Mouse (Mus musculus): ENCODE results near the gene Cadm2. TPM values are rescaled to one million over a fixed set of nuclear protein-coding genes. Genes with fewer than 3 reads are reported as not detected.

Cadm2 gene
- 0.07 and 0.10 TPM in 2 replicates for polyA plus RNA-seq (2015; fragmentation: Nextera tagmentation; extraction: Ambion mirVana)

DNA sequence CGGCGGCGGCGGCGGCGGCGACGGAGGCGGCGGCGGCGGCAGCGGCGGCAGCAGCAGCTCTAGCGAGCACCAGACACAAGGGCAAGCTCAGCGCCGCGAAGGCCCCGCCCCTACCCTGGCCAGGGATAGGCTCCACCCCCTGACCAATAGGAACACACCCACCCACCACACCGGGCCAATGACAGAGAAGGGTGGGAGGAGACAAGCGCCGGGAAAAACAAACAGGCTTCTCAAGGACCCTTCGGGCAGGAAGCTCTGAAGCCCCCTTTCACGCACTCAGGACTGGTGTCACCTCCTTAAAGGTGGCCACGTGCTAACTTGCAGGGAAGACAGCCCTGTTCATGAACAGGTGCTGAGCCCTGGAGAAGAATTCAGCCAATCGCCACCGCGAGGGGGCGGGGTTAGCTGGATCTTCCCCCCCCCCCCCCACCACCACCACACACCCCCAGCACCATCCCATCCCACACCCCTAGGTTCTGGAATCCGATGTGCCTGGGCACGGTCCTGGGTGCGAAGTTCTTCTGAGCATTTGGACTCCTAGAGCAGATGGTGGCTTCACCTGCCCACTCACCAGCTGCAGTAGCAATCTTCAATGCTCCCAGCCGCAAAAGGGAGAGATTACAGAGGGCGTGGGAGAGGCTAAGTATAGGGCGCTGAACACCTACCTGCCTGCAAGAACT is at the start of gene Cadm2:
TSS of gene Cadm2 (minus strand) at position 83 of the 680 bp plus-strand sequence.
- Histone ChIP-seq H3K27me3 (peaks cover 51% of the 10 kb centered on the region), H3K36me3 (no peaks in the 10 kb centered on the region), H3K9ac (0 out of 2 replicates have a peak within 1 kb of the TSS, but pooled peaks have one; percentile 22), H3K4me1 (replicated peaks) (peaks cover 8% of the 10 kb centered on the region; the same call in 1 of the 2 replicates), H3K4me2 (peak within 1 kb of the TSS; percentile 82), H3K4me3 (replicated peaks) (peak within 1 kb of the TSS; percentile 58), H3K27ac (no peak within 1 kb of the TSS), H3K9me3 (replicated peaks) (no peaks in the 10 kb centered on the region)
- 1% methylated on average over 34 of the region's 35 CpGs for WGBS (ENCODE audit: insufficient replicate concordance)
- DNase-seq (peak; percentile 75), ATAC-seq (ENCODE audit: low read depth) (peak; percentile 100)

DNA sequence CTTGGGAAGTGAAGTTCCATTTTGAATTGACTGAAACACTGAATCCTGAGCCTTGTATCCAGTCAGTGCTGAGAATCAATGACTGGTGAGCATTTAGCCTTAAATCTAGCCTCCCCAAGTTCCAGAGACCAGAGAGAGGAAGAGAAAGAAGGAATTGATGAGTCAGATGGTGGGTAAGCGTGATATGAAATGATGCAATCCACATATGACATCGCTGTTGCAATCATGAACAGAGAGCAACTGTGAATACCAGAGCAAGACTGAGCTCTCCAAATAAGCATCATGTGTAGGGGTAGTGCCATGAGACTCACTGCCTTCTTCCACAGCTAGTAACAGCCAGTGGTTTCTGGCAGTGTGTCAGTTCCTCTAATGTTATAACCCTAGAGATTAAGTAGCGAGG is 26.2 kb upstream of the Cadm2 start:
- Histone ChIP-seq H3K9ac (no peak overlapping the region), H3K36me3 (no peaks in the 10 kb centered on the region), H3K4me3 (replicated peaks) (no peak overlapping the region), H3K27me3 (no peaks in the 10 kb centered on the region), H3K4me1 (replicated peaks) (no peaks in the 10 kb centered on the region), H3K9me3 (replicated peaks) (no peaks in the 10 kb centered on the region), H3K27ac (no peak overlapping the region), H3K4me2 (no peak overlapping the region)
- WGBS (ENCODE audit: insufficient replicate concordance): 72% methylated on average over 3 of the region's 3 CpGs
- no peak for ATAC-seq (ENCODE audit: low read depth)
- no peak for DNase-seq

GRCm38 (mm10) chr16:67643651-67644050 is 22.9 kb upstream of the Cadm2 start:
- Histone ChIP-seq H3K4me1 (replicated peaks) (no peaks in the 10 kb centered on the region), H3K27me3 (no peaks in the 10 kb centered on the region), H3K27ac (no peak overlapping the region), H3K36me3 (no peaks in the 10 kb centered on the region), H3K9me3 (replicated peaks) (no peaks in the 10 kb centered on the region), H3K4me2 (no peak overlapping the region), H3K4me3 (replicated peaks) (no peak overlapping the region), H3K9ac (no peak overlapping the region)
- 61% methylated on average over 4 of the region's 4 CpGs for WGBS (ENCODE audit: insufficient replicate concordance)
- DNase-seq (no peak), ATAC-seq (ENCODE audit: low read depth) (no peak)

GRCm38 (mm10) chr16:67619906-67620781 is 564 bp downstream of the Cadm2 start:
- no peaks in the 10 kb centered on the region for H3K9me3 ChIP-seq (replicated peaks)
- H3K9ac ChIP-seq: 0 out of 2 replicates have a peak overlapping the region, but pooled peaks have one; percentile 22
- WGBS (ENCODE audit: insufficient replicate concordance): 1% methylated on average over 55 of the region's 61 CpGs
- peaks cover 8% of the 10 kb centered on the region; the same call in 1 of the 2 replicates for H3K4me1 ChIP-seq (replicated peaks)
- no peak for DNase-seq
- peak overlapping the region; percentile 58 for H3K4me3 ChIP-seq (replicated peaks)
- ATAC-seq (ENCODE audit: low read depth): peak; percentile 18; the same call in 1 of the 2 replicates
- H3K27ac ChIP-seq: no peak overlapping the region
- peaks cover 55% of the 10 kb centered on the region for H3K27me3 ChIP-seq
- no peaks in the 10 kb centered on the region for H3K36me3 ChIP-seq
- peak overlapping the region; percentile 82 for H3K4me2 ChIP-seq

GRCm38 (mm10) chr16:67619416-67619815 is 1.3 kb downstream of the Cadm2 start:
- Histone ChIP-seq H3K27me3 (peaks cover 55% of the 10 kb centered on the region), H3K4me1 (replicated peaks) (peaks cover 8% of the 10 kb centered on the region; the same call in 1 of the 2 replicates), H3K27ac (no peak overlapping the region), H3K9ac (no peak overlapping the region), H3K9me3 (replicated peaks) (no peaks in the 10 kb centered on the region), H3K36me3 (no peaks in the 10 kb centered on the region), H3K4me3 (replicated peaks) (peak overlapping the region; percentile 58), H3K4me2 (peak overlapping the region; percentile 82)
- ATAC-seq (ENCODE audit: low read depth): no peak
- under 1% methylated on average over 16 of the region's 16 CpGs for WGBS (ENCODE audit: insufficient replicate concordance)
- no peak for DNase-seq

DNA sequence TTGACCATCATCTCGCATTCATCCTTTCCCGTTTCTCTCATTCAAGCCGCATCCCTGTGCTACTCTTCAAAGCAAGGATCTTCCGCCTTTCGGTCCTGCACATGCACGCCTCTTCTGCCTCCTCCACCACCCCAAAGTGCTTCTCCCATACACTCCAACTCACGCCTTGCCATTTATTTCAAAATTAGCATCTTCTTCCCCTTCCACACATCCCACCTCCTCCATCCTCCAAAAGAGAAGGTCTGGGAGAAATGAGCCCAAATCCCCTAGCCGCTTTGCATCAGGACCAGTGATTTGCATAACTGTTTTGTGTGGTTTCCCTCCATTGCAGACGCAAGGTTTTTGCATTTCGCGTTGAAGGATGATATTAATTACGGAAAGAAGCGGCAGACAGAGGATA is 1.9 kb downstream of the Cadm2 start:
- Histone ChIP-seq H3K4me1 (replicated peaks) (peaks cover 8% of the 10 kb centered on the region; the same call in 1 of the 2 replicates), H3K9ac (no peak overlapping the region), H3K4me2 (no peak overlapping the region), H3K27me3 (peaks cover 55% of the 10 kb centered on the region), H3K9me3 (replicated peaks) (no peaks in the 10 kb centered on the region), H3K4me3 (replicated peaks) (no peak overlapping the region), H3K36me3 (no peaks in the 10 kb centered on the region), H3K27ac (no peak overlapping the region)
- DNase-seq (no peak), ATAC-seq (ENCODE audit: low read depth) (no peak)
- WGBS (ENCODE audit: insufficient replicate concordance): 7% methylated on average over 13 of the region's 13 CpGs

- H3K27me3 ChIP-seq: peaks cover 55% of the 10 kb centered on the region
- no peak overlapping the region for H3K27ac ChIP-seq
- H3K4me1 ChIP-seq (replicated peaks): peaks cover 8% of the 10 kb centered on the region; the same call in 1 of the 2 replicates
- no peak overlapping the region for H3K4me3 ChIP-seq (replicated peaks)
- H3K9me3 ChIP-seq (replicated peaks): no peaks in the 10 kb centered on the region
- H3K36me3 ChIP-seq: no peaks in the 10 kb centered on the region
- peak overlapping the region; percentile 23 for H3K4me2 ChIP-seq
- 3% methylated on average over 25 of the region's 25 CpGs for WGBS (ENCODE audit: insufficient replicate concordance)
- no peak for DNase-seq
- ATAC-seq (ENCODE audit: low read depth): no peak
- H3K9ac ChIP-seq: no peak overlapping the region
Measured at GRCm38 (mm10) chr16:67617811-67618210, 2.9 kb downstream of the Cadm2 start.

DNA sequence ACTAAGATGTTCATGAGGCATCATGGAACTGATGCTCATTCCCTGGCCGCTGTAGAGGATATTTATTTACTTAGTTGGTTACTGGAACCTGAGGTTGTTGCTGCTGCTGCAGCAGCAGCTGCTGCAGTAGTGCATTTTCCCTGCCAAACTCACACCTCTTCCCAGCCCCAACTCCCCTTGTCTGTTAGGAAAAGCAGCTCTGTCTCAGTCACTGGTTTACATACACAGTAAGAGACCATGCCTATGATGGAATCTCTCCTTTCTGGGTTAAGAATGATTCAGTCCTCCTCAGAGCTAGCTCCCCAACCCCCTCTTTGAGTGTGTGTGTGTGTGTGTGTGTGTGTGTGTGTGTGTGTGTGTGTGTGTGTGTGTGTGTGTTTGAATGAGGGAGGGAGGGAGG is 3.5 kb downstream of the Cadm2 start:
- WGBS (ENCODE audit: insufficient replicate concordance): 25% methylated on average over 1 of the region's 1 CpGs
- no peak for DNase-seq

GRCm38 (mm10) chr16:67613876-67614275 is 6.8 kb downstream of the Cadm2 start:
- Histone ChIP-seq H3K27me3 (peaks cover 28% of the 10 kb centered on the region), H3K27ac (no peak overlapping the region), H3K9ac (no peak overlapping the region), H3K4me1 (replicated peaks) (no peaks in the 10 kb centered on the region), H3K4me2 (no peak overlapping the region), H3K36me3 (no peaks in the 10 kb centered on the region), H3K4me3 (replicated peaks) (no peak overlapping the region), H3K9me3 (replicated peaks) (no peaks in the 10 kb centered on the region)
- no peak for DNase-seq
- 23% methylated on average over 2 of the region's 2 CpGs for WGBS (ENCODE audit: insufficient replicate concordance)
- ATAC-seq (ENCODE audit: low read depth): no peak

More for the DNA sequence above, 3.5 kb downstream of the Cadm2 start:
- Histone ChIP-seq H3K9ac (no peak overlapping the region), H3K27me3 (peaks cover 55% of the 10 kb centered on the region), H3K9me3 (replicated peaks) (no peaks in the 10 kb centered on the region), H3K36me3 (no peaks in the 10 kb centered on the region), H3K27ac (no peak overlapping the region), H3K4me1 (replicated peaks) (peaks cover 8% of the 10 kb centered on the region; the same call in 1 of the 2 replicates), H3K4me2 (no peak overlapping the region), H3K4me3 (replicated peaks) (no peak overlapping the region)
- ATAC-seq (ENCODE audit: low read depth): no peak

GRCm38 (mm10) chr16:67610904-67611681 is 9.6 kb downstream of the Cadm2 start:
- no peak overlapping the region for H3K4me2 ChIP-seq
- ATAC-seq (ENCODE audit: low read depth) (no peak), DNase-seq (no peak)
- no peak overlapping the region for H3K4me3 ChIP-seq (replicated peaks)
- H3K27me3 ChIP-seq: 0 out of 2 replicates have a peak, but pooled peaks cover 5% of the 10 kb centered on the region
- no peaks in the 10 kb centered on the region for H3K4me1 ChIP-seq (replicated peaks)
- no peaks in the 10 kb centered on the region for H3K36me3 ChIP-seq
- no peak overlapping the region for H3K9ac ChIP-seq
- no peak overlapping the region for H3K27ac ChIP-seq
- H3K9me3 ChIP-seq (replicated peaks): no peaks in the 10 kb centered on the region
- 42% methylated on average over 7 of the region's 7 CpGs for WGBS (ENCODE audit: insufficient replicate concordance)

- Histone ChIP-seq H3K36me3 (no peaks in the 10 kb centered on the region), H3K27ac (no peak overlapping the region), H3K9ac (no peak overlapping the region), H3K4me3 (replicated peaks) (no peak overlapping the region), H3K4me2 (no peak overlapping the region), H3K27me3 (no peaks in the 10 kb centered on the region), H3K4me1 (replicated peaks) (no peaks in the 10 kb centered on the region), H3K9me3 (replicated peaks) (no peaks in the 10 kb centered on the region)
- no peak for DNase-seq
- no peak for ATAC-seq (ENCODE audit: low read depth)
- 59% methylated on average over 4 of the region's 4 CpGs for WGBS (ENCODE audit: insufficient replicate concordance)
Measured at GRCm38 (mm10) chr16:67609116-67609515, 11.6 kb downstream of the Cadm2 start.
